In genomic region chr4:130722607-130723006, GRCm38 (mm10) we compare ENCODE assay signal across 12 mouse cellular contexts. TPM values are rescaled to one million over a fixed set of nuclear protein-coding genes. Genes with fewer than 3 reads are reported as not detected.
DNase-seq lines count a peak whose midpoint lies in the region; ATAC-seq and TF ChIP-seq lines count a peak whose summit lies in the region.
"Had no signal": no experiment of that assay in that cellular context is flagged by ENCODE, and none has a peak within 500 bp of the region (broad histone marks: within the 10 kb centered on the region; RNA-seq: fewer than 3 reads in every experiment).

No protein-coding gene starts in this region.

- no peak overlapping the region for H3K4me3 ChIP-seq in MEL (ENCODE audit: control insufficient read depth in 1 of 2, insufficient read depth in 1 of 2, low read depth in 2 of 2, low read length in 2 of 2)
- H3K4me3 ChIP-seq in liver, embryonic 14.5 days (ENCODE audit: insufficient read depth in 1 of 2, low read depth in 2 of 2, low read length in 2 of 2), result no peak overlapping the region
- H3K4me3 ChIP-seq: lung, embryonic 15.5 days had no signal

- H3K36me3 ChIP-seq in MEL (ENCODE audit: control insufficient read depth in 1 of 2, insufficient read depth in 2 of 2, low read length in 2 of 2), result peaks cover 49 to 59% of the 10 kb centered on the region in 2 experiments
- peaks cover 69% of the 10 kb centered on the region for H3K36me3 ChIP-seq in liver, embryonic 14.5 days (replicated peaks; ENCODE audit: control insufficient read depth, insufficient read depth, low read depth)

- peak; percentile 69 for ATAC-seq in liver, embryonic 14.5 days (ENCODE audit: insufficient read depth)
- ATAC-seq: activated CD4-positive, CD25-positive, alpha-beta regulatory T cell, adult 4 months; forebrain, embryonic 14.5 days had no signal

- TF ChIP-seq EP300 in MEL (IDR thresholded peaks at IDR 0.05; ENCODE audit: low read depth in 1 of 2, low read length in 2 of 2), result peak; percentile 84 to 90
- peak; percentile 58 for TF ChIP-seq EP300 in liver, embryonic 14.5 days (IDR thresholded peaks at IDR 0.05; ENCODE audit: low read depth)

- peak overlapping the region; percentile 38 for H3K4me2 ChIP-seq in liver, embryonic 14.5 days (ENCODE audit: low read depth)
- H3K4me2 ChIP-seq: lung, embryonic 15.5 days had no signal

- peaks cover 51% of the 10 kb centered on the region for H3K79me2 ChIP-seq in MEL (ENCODE audit: control insufficient read depth, insufficient read depth, low read length, poor library complexity)

- no peak for TF ChIP-seq CTCF in MEL (IDR thresholded peaks at IDR 0.05 in 2 of 3, conservative IDR thresholded peaks at IDR 0.05 in 1 of 3; ENCODE audit: control insufficient read depth in 1 of 3, insufficient read depth in 1 of 3, low read depth in 2 of 3, low read length in 3 of 3, poor library complexity in 1 of 3, severe bottlenecking in 1 of 3)
- TF ChIP-seq CTCF in liver, embryonic 14.5 days (IDR thresholded peaks at IDR 0.05; ENCODE audit: low read depth), result no peak

- peak overlapping the region; percentile 51; the same call in 1 of the 2 replicates for H3K27ac ChIP-seq in MEL (ENCODE audit: control insufficient read depth, low read depth, low read length)
- H3K27ac ChIP-seq in liver, embryonic 14.5 days, result peak overlapping the region; percentile 70
- H3K27ac ChIP-seq: lung, embryonic 15.5 days had no signal

- H3K4me1 ChIP-seq in MEL (ENCODE audit: control insufficient read depth in 1 of 2, insufficient read depth in 2 of 2, low read length in 2 of 2), result peaks cover 15 to 25% of the 10 kb centered on the region in 2 experiments
- peaks cover 38 to 44% of the 10 kb centered on the region in 2 experiments for H3K4me1 ChIP-seq in liver, embryonic 14.5 days (replicated peaks; ENCODE audit: control insufficient read depth in 2 of 2, insufficient read depth in 2 of 2, low read length in 1 of 2)

- TF ChIP-seq RAD21 in MEL (IDR thresholded peaks at IDR 0.05; ENCODE audit: low read depth, low read length), result no peak

- TF ChIP-seq POLR2A in MEL (IDR thresholded peaks at IDR 0.05; ENCODE audit: control insufficient read depth in 1 of 2, insufficient read depth in 1 of 2, low read depth in 1 of 2, low read length in 2 of 2, poor library complexity in 1 of 2), result no peak

- no peaks in the 10 kb centered on the region for H3K27me3 ChIP-seq in MEL (ENCODE audit: control insufficient read depth in 1 of 2, insufficient read depth in 2 of 2, low read length in 2 of 2)
- no peaks in the 10 kb centered on the region for H3K27me3 ChIP-seq in liver, embryonic 14.5 days (ENCODE audit: control insufficient read depth, insufficient read depth, low read length)
- H3K27me3 ChIP-seq: lung, embryonic 15.5 days had no signal

- no peaks in the 10 kb centered on the region for H3K9me3 ChIP-seq in MEL (replicated peaks; ENCODE audit: insufficient read depth, low read length)
- H3K9me3 ChIP-seq in liver, embryonic 14.5 days (ENCODE audit: control insufficient read depth, low read length), result no peaks in the 10 kb centered on the region
- H3K9me3 ChIP-seq: lung, embryonic 15.5 days had no signal

- H3K9ac ChIP-seq in MEL (ENCODE audit: control insufficient read depth, low read depth, low read length, poor library complexity, severe bottlenecking), result no peak overlapping the region
- H3K9ac ChIP-seq in liver, embryonic 14.5 days (replicated peaks), result peak overlapping the region; percentile 34
- H3K9ac ChIP-seq: lung, embryonic 15.5 days had no signal

- DNase-seq in lung, postnatal 36 days, result peak; percentile 22
- no peak for DNase-seq in lung, postnatal 14 days
- peak; percentile 92 for DNase-seq in MEL (ENCODE audit: low read depth, low spot score)
- peak; percentile 38 for DNase-seq in embryo, embryonic 10.5 days (ENCODE audit: low spot score)
- DNase-seq in liver, embryonic 14.5 days (ENCODE audit: low read depth in 3 of 3, low spot score in 3 of 3), result peak in 1 of 3 experiments; percentile 38
- no peak for DNase-seq in gastrocnemius, postnatal 25 days
- DNase-seq in frontal cortex, postnatal 14 days (ENCODE audit: low spot score in 2 of 2), result no peak
- DNase-seq in layer of hippocampus, adult 9-10 months (ENCODE audit: low spot score), result no peak
- DNase-seq: kidney, postnatal 14 days had no signal

- WGBS in liver, embryonic 14.5 days (ENCODE audit: insufficient replicate concordance), result 23% methylated on average over 1 of the region's 1 CpGs

TF ChIP-seq in MEL, 35 proteins besides CTCF, POLR2A, EP300 and RAD21:
- no peak for TF ChIP-seq CHD1 (IDR thresholded peaks at IDR 0.05; ENCODE audit: low read depth, low read length)
- TF ChIP-seq POLR2AphosphoS2 (IDR thresholded peaks at IDR 0.05; ENCODE audit: low read length), result no peak
- no peak for TF ChIP-seq ZC3H11A (IDR thresholded peaks at IDR 0.05; ENCODE audit: low read depth, low read length)
- 0 out of 2 replicates have a peak, but pooled peaks have one; percentile 20 for TF ChIP-seq TBP (IDR thresholded peaks at IDR 0.05; ENCODE audit: low read depth, low read length)
- no peak for TF ChIP-seq ZMIZ1 (IDR thresholded peaks at IDR 0.05; ENCODE audit: low read depth, low read length)
- peak; percentile 13; the same call in 1 of the 2 replicates for TF ChIP-seq CHD2 (IDR thresholded peaks at IDR 0.05; ENCODE audit: low read length)
- TF ChIP-seq MYB (IDR thresholded peaks at IDR 0.05; ENCODE audit: low read depth, low read length), result peak; percentile 34; the same call in 1 of the 2 replicates
- TF ChIP-seq MYC (IDR thresholded peaks at IDR 0.05; ENCODE audit: low read depth, low read length), result peak; percentile 68; the same call in 1 of the 2 replicates
- peak; percentile 67 for TF ChIP-seq MAX (IDR thresholded peaks at IDR 0.05; ENCODE audit: low read length)
- peak; percentile 76 for TF ChIP-seq SIN3A (IDR thresholded peaks at IDR 0.05; ENCODE audit: low read length)
- peak; percentile 90 for TF ChIP-seq ETS1 (IDR thresholded peaks at IDR 0.05; ENCODE audit: low read depth, low read length)
- no peak for TF ChIP-seq KAT2A (conservative IDR thresholded peaks at IDR 0.05; ENCODE audit: low read depth, low read length)
- TF ChIP-seq JUND (IDR thresholded peaks at IDR 0.05; ENCODE audit: low read depth, low read length), result 0 out of 2 replicates have a peak, but pooled peaks have one; percentile 16
- no peak for TF ChIP-seq USF2 (IDR thresholded peaks at IDR 0.05; ENCODE audit: borderline replicate concordance in 1 of 2, insufficient read depth in 1 of 2, low read depth in 1 of 2, low read length in 2 of 2)
- no peak for TF ChIP-seq GABPA (IDR thresholded peaks at IDR 0.05; ENCODE audit: low read depth, low read length)
- TF ChIP-seq GATA1 (IDR thresholded peaks at IDR 0.05; ENCODE audit: low read depth, low read length), result peak; percentile 90
- peak; percentile 85 for TF ChIP-seq TCF12 (IDR thresholded peaks at IDR 0.05; ENCODE audit: low read depth, low read length)
- peak; percentile 70 for TF ChIP-seq TAL1 (IDR thresholded peaks at IDR 0.05; ENCODE audit: low read length)
- no peak for TF ChIP-seq UBTF (IDR thresholded peaks at IDR 0.05; ENCODE audit: borderline replicate concordance, insufficient read depth, low read depth, low read length)
- TF ChIP-seq MXI1 (IDR thresholded peaks at IDR 0.05; ENCODE audit: low read depth, low read length), result no peak; the same call in none of the 2 replicates
- peak; percentile 79; the same call in 1 of the 2 replicates for TF ChIP-seq MAFK (IDR thresholded peaks at IDR 0.05; ENCODE audit: borderline replicate concordance, low read depth, low read length)
- TF ChIP-seq BHLHE40 (IDR thresholded peaks at IDR 0.05; ENCODE audit: borderline replicate concordance, low read depth, low read length), result peak; percentile 65
- TF ChIP-seq RCOR1 (IDR thresholded peaks at IDR 0.05; ENCODE audit: low read depth, low read length), result peak; percentile 99
- TF ChIP-seq E2F4 (IDR thresholded peaks at IDR 0.05; ENCODE audit: borderline replicate concordance, low read depth, low read length), result no peak
- no peak for TF ChIP-seq MAZ (IDR thresholded peaks at IDR 0.05; ENCODE audit: low read depth, low read length)
- TF ChIP-seq HCFC1 (IDR thresholded peaks at IDR 0.05; ENCODE audit: low read depth, low read length), result no peak

RNA-seq across cellular contexts. Expression of gene Pum1, which starts 59.5 kb away (rescaled TPM):
- 31.9 and 35.8 TPM in 2 replicates for total RNA-seq in MEL (2012; rRNA removed)
- 10 to 100 TPM; 36.1 to 46.2 TPM for polyA plus RNA-seq in MEL (2012; ENCODE audit: insufficient read depth in 1 of 2, insufficient read length in 2 of 2, low read depth in 1 of 2, low replicate concordance in 2 of 2, missing spikeins in 1 of 2)
- polyA plus RNA-seq in liver, embryonic 14.5 days (2012; rRNA removed), result 15.2 and 17.9 TPM in 2 replicates
- 23.1 and 26.8 TPM in 2 replicates for polyA plus RNA-seq in liver, embryonic 14.5 days (2014; fragmentation: Nextera tagmentation; extraction: Ambion mirVana)
- 10 to 100 TPM; 31.1 to 36.4 TPM for total RNA-seq in gastrocnemius, postnatal 25 days (2021)

Comparison
In these comparisons a context has a peak if more than half of its experiments do, and no peak if none do; other contexts are left out.
1. DNase-seq: peak in lung, postnatal 36 days (single experiment), MEL (single experiment) and embryo, embryonic 10.5 days (single experiment); none in lung, postnatal 14 days (single experiment), gastrocnemius, postnatal 25 days (single experiment), frontal cortex, postnatal 14 days (0 of 2) and layer of hippocampus, adult 9-10 months (single experiment).